Mouse (Mus musculus) monocyte, adult 59 days (primary cell): Measurements from ENCODE around the gene Sgpp2. TPM values are rescaled to one million over a fixed set of nuclear protein-coding genes. Genes with fewer than 3 reads are reported as not detected.

Experiments used
- total RNA-seq, 2 experiments: library from RNA; stranded (reverse); gene quantifications; one replicate each; pipeline ENCODE4 v1.2.4; 2023

Gene Sgpp2
- not detected for total RNA-seq

GRCm38 (mm10) chr1:78310021-78310752, at the start of gene Sgpp2:
Gene Sgpp2 (plus strand): TSS chr1:78310345.

Other genes starting within 250 kb of the Sgpp2 start
- not detected for gene Pax3, start 113.2 kb upstream of the Sgpp2 start, total RNA-seq
- 10 to 100 TPM; 30.3 to 32.0 TPM for gene Farsb, start 178.6 kb downstream of the Sgpp2 start, total RNA-seq
- not detected for gene Mogat1, start 200.6 kb downstream of the Sgpp2 start, total RNA-seq
- not detected for gene BC035947, start 201.8 kb downstream of the Sgpp2 start, total RNA-seq